Mouse (Mus musculus) forebrain, postnatal 0 days (tissue): Measurements from ENCODE around the gene Nfkbia. TPM values are rescaled to one million over a fixed set of nuclear protein-coding genes. Genes with fewer than 3 reads are reported as not detected.

ENCODE experiments used
- ATAC-seq: fragments of 200-750 bp; cut with Nextera tagmentation; 2 replicates; pipeline ENCODE4 v1.8.0; 2017; ENCODE audit warnings: mild to moderate bottlenecking, moderate library complexity
- DNase-seq: peaks from one replicate; pipeline ENCODE4 v3.0.0-alpha.2; 2015
- H3K27ac ChIP-seq: fragments of 300-500 bp; sonication (generic); 2 replicates; pipeline ENCODE4 v1.5.1; 2014; ENCODE audit warnings: low read depth, mild to moderate bottlenecking, antibody characterized with exemption, low read length, moderate library complexity, mixed read lengths
- H3K27me3 ChIP-seq: fragments of 300-500 bp; sonication (generic); 2 replicates; pipeline ENCODE4 v1.6.1; 2014; ENCODE audit warnings: mild to moderate bottlenecking, low read length, mixed read lengths; ENCODE audit not compliant: insufficient read depth
- H3K36me3 ChIP-seq: fragments of 300-500 bp; sonication (generic); 2 replicates; pipeline ENCODE4 v1.6.1; 2014; ENCODE audit warnings: mild to moderate bottlenecking, moderate library complexity; ENCODE audit not compliant: insufficient read depth
- H3K4me1 ChIP-seq: fragments of 300-500 bp; sonication (generic); 2 replicates; pipeline ENCODE4 v1.6.1; 2014; ENCODE audit warnings: antibody characterized with exemption; ENCODE audit not compliant: insufficient read depth
- H3K4me2 ChIP-seq: fragments of 300-500 bp; sonication (generic); 2 replicates; pipeline ENCODE4 v1.6.1; 2014; ENCODE audit warnings: low read depth, mild to moderate bottlenecking, moderate library complexity
- H3K4me3 ChIP-seq: fragments of 300-500 bp; sonication (generic); 2 replicates; pipeline ENCODE4 v1.5.1; 2014; ENCODE audit warnings: low read depth, low read length, mixed read lengths
- H3K9ac ChIP-seq: fragments of 300-500 bp; sonication (generic); 2 replicates; pipeline ENCODE4 v1.6.1; 2014; ENCODE audit warnings: mild to moderate bottlenecking
- H3K9me3 ChIP-seq: fragments of 300-500 bp; sonication (generic); 2 replicates; pipeline ENCODE4 v1.6.1; 2016; ENCODE audit warnings: low read length
- CTCF ChIP-seq: sonication (generic); IDR thresholded peaks from 2 replicates; pipeline ENCODE4 v1.5.1; 2016; ENCODE audit warnings: antibody characterized with exemption, control low read depth, low read depth
- WGBS: fragments of 180-500 bp; shearing (Covaris S2); extraction: QIAGEN DNeasy Blood & Tissue Kit; methylation state at CpG from one replicate; pipeline ENCODE4 v1.1.7; 2014; 5-methylcytosine and 5-hydroxymethylcytosine counted together
- polyA plus RNA-seq: library from polyadenylated mRNA; unstranded; fragments of >200 nt; fragmentation: Nextera tagmentation; extraction: Ambion mirVana; gene quantifications from 2 replicates; pipeline ENCODE4 v1.2.1, GENCODE M21; 2015
- total RNA-seq: library from RNA; depleted of rRNA; stranded (reverse); fragments of >200 nt; gene quantifications from 2 replicates; pipeline ENCODE4 v1.2.3, GENCODE M21; 2014; rRNA removed

Nfkbia gene
- total and polyA plus RNA-seq, 2 experiments from 2014 or later = 48.2 to 75.8 TPM

DNA sequence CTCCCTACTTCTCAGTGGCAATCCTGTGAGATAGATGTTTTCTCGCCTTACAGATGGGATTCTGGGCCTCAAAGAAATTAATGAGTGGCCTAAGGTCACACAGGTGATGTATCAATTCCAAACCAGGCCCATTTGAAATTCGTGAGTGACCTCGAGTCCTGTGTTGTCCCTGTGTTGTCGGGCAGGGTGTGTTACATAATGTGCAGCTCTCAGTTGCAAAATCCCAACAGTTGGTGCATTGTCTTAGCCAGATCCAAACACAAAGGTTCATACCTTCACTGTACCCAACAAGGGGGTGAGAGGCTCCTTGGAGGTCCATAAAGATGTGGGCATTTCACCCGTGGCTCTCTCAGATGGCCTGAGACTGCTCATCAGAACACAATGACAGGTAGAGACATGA is 52.0 kb downstream of the Nfkbia start:
- Histone ChIP-seq H3K36me3 (no peaks in the 10 kb centered on the region), H3K4me3 (no peak overlapping the region), H3K9me3 (no peaks in the 10 kb centered on the region), H3K27ac (no peak overlapping the region), H3K4me1 (peaks cover 15% of the 10 kb centered on the region), H3K9ac (no peak overlapping the region), H3K4me2 (no peak overlapping the region), H3K27me3 (no peaks in the 10 kb centered on the region)
- ATAC-seq = no peak
- DNase-seq = no peak
- WGBS = 82% methylated on average over 5 of the region's 5 CpGs
- no peak for TF ChIP-seq CTCF

Other genes starting within 250 kb of the Nfkbia start
- 12.7 and 15.6 TPM in 2 replicates for gene 1110008L16Rik, start 193.1 kb downstream of the Nfkbia start, total RNA-seq
- 7.7 and 11.9 TPM in 2 replicates for gene 1110008L16Rik, start 193.1 kb downstream of the Nfkbia start, polyA plus RNA-seq
- 19.5 and 19.9 TPM in 2 replicates for gene Ppp2r3c, start 189.6 kb downstream of the Nfkbia start, total RNA-seq
- 17.8 and 19.8 TPM in 2 replicates for gene Ppp2r3c, start 189.6 kb downstream of the Nfkbia start, polyA plus RNA-seq
- gene Psma6, start 108.4 kb downstream of the Nfkbia start, total RNA-seq = 131 and 164 TPM in 2 replicates
- gene Psma6, start 108.4 kb downstream of the Nfkbia start, polyA plus RNA-seq = 465 and 565 TPM in 2 replicates
- gene Aldoart2, start 72.6 kb upstream of the Nfkbia start, total RNA-seq = not detected in 2 replicates
- 0.09 and 0.30 TPM in 2 replicates for gene Aldoart2, start 72.6 kb upstream of the Nfkbia start, polyA plus RNA-seq
- gene Insm2, start 106.8 kb upstream of the Nfkbia start, total RNA-seq = 0.85 and 3.7 TPM in 2 replicates
- 0.83 and 1.2 TPM in 2 replicates for gene Insm2, start 106.8 kb upstream of the Nfkbia start, polyA plus RNA-seq